Mouse (Mus musculus): Measurements from ENCODE around the gene Cpsf4.
"Not testable (repeated sequence)": the region's sequence is repeated elsewhere in the genome, so short reads cannot be mapped to it uniquely, and the experiment has no call there.

The Cpsf4 gene

DNA sequence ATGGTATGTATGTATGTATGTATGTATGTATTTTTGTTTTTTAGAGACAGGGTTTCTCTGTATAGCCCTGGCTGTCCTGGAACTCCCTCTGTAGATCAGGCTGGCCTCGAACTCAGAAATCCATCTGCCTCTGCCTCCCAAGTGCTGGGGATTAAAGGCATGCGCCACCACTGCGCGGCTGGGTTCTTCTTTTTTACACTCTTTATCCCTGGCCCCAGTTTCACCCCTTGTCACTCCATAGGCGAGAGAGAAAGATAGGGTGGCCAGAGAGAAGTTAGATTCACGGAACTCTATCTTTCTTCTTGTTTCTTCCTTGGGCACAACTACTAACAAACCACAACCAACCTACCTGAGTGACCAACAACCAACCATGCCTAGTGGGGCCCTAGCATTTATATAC is 62.3 kb downstream of the Cpsf4 start:
- DNase-seq: not testable (repeated sequence)

DNA sequence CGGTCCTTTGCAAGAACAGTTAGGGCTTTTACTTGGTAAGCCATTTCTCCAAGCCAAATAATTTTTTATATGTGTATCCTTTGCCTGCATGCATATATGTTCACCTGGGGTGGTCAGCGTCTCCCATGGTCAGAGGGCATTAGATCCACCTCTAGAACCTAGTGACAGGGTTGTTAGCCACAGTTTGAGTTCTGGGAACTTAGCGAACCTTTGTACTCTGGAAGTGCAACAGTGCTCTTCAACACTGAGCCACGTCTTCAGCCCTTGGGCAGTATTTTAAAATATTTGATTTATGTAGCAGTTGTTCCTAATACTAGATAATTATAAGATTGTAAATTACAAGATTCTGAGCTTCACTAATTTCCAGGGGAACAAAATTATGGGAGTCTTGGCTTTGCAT is 63.6 kb downstream of the Cpsf4 start:
- DNase-seq: no peak

DNA sequence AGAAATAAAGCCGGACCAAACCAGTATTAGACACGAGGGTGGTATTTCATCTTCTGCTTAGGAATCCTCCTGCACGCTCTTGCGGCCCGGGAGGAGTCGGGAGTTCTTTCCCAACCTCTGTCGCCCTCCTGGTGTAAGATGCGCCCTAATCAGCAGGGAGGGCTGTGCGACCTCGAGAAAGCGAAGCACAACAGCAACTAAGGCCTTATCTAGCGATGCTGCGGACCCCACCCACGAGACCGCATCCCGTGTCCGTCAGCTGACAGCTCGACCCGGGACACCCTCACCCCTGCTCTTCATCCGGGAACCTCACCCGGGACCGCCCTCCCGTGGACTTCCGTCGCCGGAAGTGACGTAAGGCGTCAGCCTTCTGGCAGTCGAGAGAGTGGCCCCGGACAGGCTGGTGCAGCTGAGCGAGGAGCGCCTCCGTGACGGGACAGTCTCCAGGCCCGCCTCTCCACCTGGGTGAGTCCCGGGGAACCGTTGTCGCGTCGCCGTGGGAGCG is 64.4 kb downstream of the Cpsf4 start, which contains the start of gene Zfp655:
Gene Zfp655, plus strand, starts transcription at position 349 of the 505 bp plus-strand sequence.
- peak; percentile 96 for DNase-seq
